Mouse (Mus musculus) midbrain, embryonic 15.5 days (tissue): ENCODE measurements around the gene Zbtb18. TPM values are rescaled to one million over a fixed set of nuclear protein-coding genes. Genes with fewer than 3 reads are reported as not detected.

Source experiments
- ATAC-seq: fragments of 200-750 bp; cut with Nextera tagmentation; replicated peaks from 2 replicates; pipeline ENCODE4 v1.8.0; 2017; ENCODE audit warnings: moderate TSS enrichment
- H3K27ac ChIP-seq: fragments of 300-500 bp; sonication (generic); 2 replicates; pipeline ENCODE4 v1.5.1; 2015; ENCODE audit warnings: mild to moderate bottlenecking, inconsistent platforms
- H3K27me3 ChIP-seq: fragments of 300-500 bp; sonication (generic); replicated peaks from 2 replicates; pipeline ENCODE4 v1.6.1; 2015; ENCODE audit warnings: inconsistent platforms
- H3K36me3 ChIP-seq: fragments of 300-500 bp; sonication (generic); replicated peaks from 2 replicates; pipeline ENCODE4 v1.6.1; 2015; ENCODE audit warnings: inconsistent platforms
- H3K4me1 ChIP-seq: fragments of 300-500 bp; sonication (generic); 2 replicates; pipeline ENCODE4 v1.6.1; 2015; ENCODE audit warnings: inconsistent platforms
- H3K4me2 ChIP-seq: fragments of 300-500 bp; sonication (generic); 2 replicates; pipeline ENCODE4 v1.6.1; 2015; ENCODE audit warnings: inconsistent platforms, mild to moderate bottlenecking, moderate library complexity
- H3K4me3 ChIP-seq: fragments of 300-500 bp; sonication (generic); 2 replicates; pipeline ENCODE4 v1.5.1; 2015; ENCODE audit warnings: mild to moderate bottlenecking, inconsistent platforms
- H3K9ac ChIP-seq: fragments of 300-500 bp; sonication (generic); 2 replicates; pipeline ENCODE4 v1.6.1; 2015; ENCODE audit warnings: mild to moderate bottlenecking, inconsistent platforms
- H3K9me3 ChIP-seq: fragments of 300-500 bp; sonication (generic); 2 replicates; pipeline ENCODE4 v1.6.1; 2016; ENCODE audit warnings: inconsistent platforms
- whole genome bisulfite sequencing: fragments of 180-500 bp; shearing (Covaris S2); methylation state at CpG from one replicate; pipeline ENCODE4 v1.1.7; 2015; ENCODE audit warnings: mixed read lengths; 5-methylcytosine and 5-hydroxymethylcytosine counted together
- polyA plus RNA-seq: library from polyadenylated mRNA; unstranded; fragments of >200 nt; fragmentation: Nextera tagmentation; extraction: Ambion mirVana; gene quantifications from 2 replicates; pipeline ENCODE4 v1.2.1, GENCODE M21; 2015

Zbtb18 gene
- polyA plus RNA-seq, 1 experiment from 2014 or later, result 7.0 TPM

DNA sequence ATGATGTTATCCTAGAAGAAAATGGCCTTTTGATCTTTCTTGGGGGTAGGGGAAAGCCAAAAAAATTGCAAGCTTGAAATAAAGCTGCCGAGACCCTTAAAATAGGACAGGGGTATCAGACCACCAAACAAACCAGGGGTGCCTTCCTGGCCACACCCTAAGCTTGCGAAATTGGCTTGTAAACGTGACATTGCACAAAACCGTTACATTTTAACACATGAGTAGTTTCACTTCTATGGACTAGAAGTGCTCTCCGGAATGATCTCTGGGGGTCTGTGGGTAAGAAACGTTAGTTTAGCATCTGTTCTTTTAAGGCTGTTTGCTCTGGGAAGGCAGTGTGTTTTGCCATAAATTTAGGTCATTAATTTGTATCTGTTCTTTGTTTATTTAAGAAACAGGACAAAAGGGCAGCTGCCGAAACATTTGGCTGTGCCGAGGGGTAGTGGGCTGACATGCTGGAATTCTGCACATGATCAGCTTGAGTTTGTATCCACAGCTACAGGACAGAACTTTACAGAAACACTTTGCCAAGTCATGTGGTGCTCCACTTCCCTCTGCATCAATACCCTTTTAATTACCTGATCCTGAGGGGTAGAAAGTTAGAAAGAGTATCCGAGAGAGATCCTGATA is 52.9 kb downstream of the Zbtb18 start:
- H3K27ac ChIP-seq, result no peak overlapping the region
- 60% methylated on average over 9 of the region's 9 CpGs for WGBS
- H3K27me3 ChIP-seq, result no peaks in the 10 kb centered on the region
- H3K4me1 ChIP-seq, result no peaks in the 10 kb centered on the region
- no peaks in the 10 kb centered on the region for H3K9me3 ChIP-seq
- no peak overlapping the region for H3K4me2 ChIP-seq
- H3K36me3 ChIP-seq, result no peaks in the 10 kb centered on the region
- H3K4me3 ChIP-seq, result no peak overlapping the region
- ATAC-seq, result no peak
- H3K9ac ChIP-seq, result no peak overlapping the region

Other genes with a start within 250 kb of the Zbtb18 start
- 22.4 and 23.4 TPM in 2 replicates for gene Akt3, start 184.1 kb upstream of the Zbtb18 start, polyA plus RNA-seq